Mouse (Mus musculus) forebrain, embryonic 11.5 days (tissue): ENCODE measurements around the gene Cdk2ap2. TPM values are rescaled to one million over a fixed set of nuclear protein-coding genes. Genes with fewer than 3 reads are reported as not detected.

Experiments
- ATAC-seq: fragments of 200-750 bp; cut with Nextera tagmentation; replicated peaks from 2 replicates; pipeline ENCODE4 v1.8.0; 2017; ENCODE audit warnings: moderate TSS enrichment; ENCODE audit not compliant: low FRiP score
- DNase-seq: peaks from one replicate; pipeline ENCODE4 v3.0.0-alpha.2; 2017; ENCODE audit warnings: low spot score
- H3K27ac ChIP-seq: fragments of 300-500 bp; sonication (generic); 2 replicates; pipeline ENCODE4 v1.5.1; 2014; ENCODE audit warnings: low read depth, low read length
- H3K27me3 ChIP-seq: fragments of 300-500 bp; sonication (generic); 2 replicates; pipeline ENCODE4 v1.6.1; 2014; ENCODE audit warnings: mild to moderate bottlenecking, low read length, mixed read lengths; ENCODE audit not compliant: control insufficient read depth, insufficient read depth
- H3K36me3 ChIP-seq: fragments of 300-500 bp; sonication (generic); 2 replicates; pipeline ENCODE4 v1.6.1; 2014; ENCODE audit warnings: mild to moderate bottlenecking, low read length, moderate library complexity, mixed read lengths; ENCODE audit not compliant: control insufficient read depth, insufficient read depth
- H3K4me1 ChIP-seq: fragments of 300-500 bp; sonication (generic); replicated peaks from 2 replicates; pipeline ENCODE4 v1.6.1; 2014; ENCODE audit warnings: low read length, mixed read lengths; ENCODE audit not compliant: control insufficient read depth, insufficient read depth
- H3K4me2 ChIP-seq: fragments of 300-500 bp; sonication (generic); 2 replicates; pipeline ENCODE4 v1.6.1; 2014; ENCODE audit warnings: low read depth, mild to moderate bottlenecking, low read length, moderate library complexity, mixed read lengths; ENCODE audit not compliant: severe bottlenecking
- H3K4me3 ChIP-seq: fragments of 300-500 bp; sonication (generic); 2 replicates; pipeline ENCODE4 v1.5.1; 2014; ENCODE audit warnings: low read depth, low read length
- H3K9ac ChIP-seq: fragments of 300-500 bp; sonication (generic); 2 replicates; pipeline ENCODE4 v1.6.1; 2014; ENCODE audit warnings: low read length
- H3K9me3 ChIP-seq: fragments of 300-500 bp; sonication (generic); 2 replicates; pipeline ENCODE4 v1.6.1; 2016; ENCODE audit warnings: low read length, mixed read lengths; ENCODE audit not compliant: control insufficient read depth
- WGBS: fragments of 180-500 bp; shearing (Covaris S2); extraction: QIAGEN DNeasy Blood & Tissue Kit; methylation state at CpG from one replicate; pipeline ENCODE4 v1.1.7; 2014; 5-methylcytosine and 5-hydroxymethylcytosine counted together
- polyA plus RNA-seq: library from polyadenylated mRNA; unstranded; fragments of >200 nt; fragmentation: Nextera tagmentation; extraction: Ambion mirVana; gene quantifications from 2 replicates; pipeline ENCODE4 v1.2.1, GENCODE M21; 2014

The Cdk2ap2 gene
- polyA plus RNA-seq, 1 experiment from 2014 or later, result 73.6 TPM

DNA sequence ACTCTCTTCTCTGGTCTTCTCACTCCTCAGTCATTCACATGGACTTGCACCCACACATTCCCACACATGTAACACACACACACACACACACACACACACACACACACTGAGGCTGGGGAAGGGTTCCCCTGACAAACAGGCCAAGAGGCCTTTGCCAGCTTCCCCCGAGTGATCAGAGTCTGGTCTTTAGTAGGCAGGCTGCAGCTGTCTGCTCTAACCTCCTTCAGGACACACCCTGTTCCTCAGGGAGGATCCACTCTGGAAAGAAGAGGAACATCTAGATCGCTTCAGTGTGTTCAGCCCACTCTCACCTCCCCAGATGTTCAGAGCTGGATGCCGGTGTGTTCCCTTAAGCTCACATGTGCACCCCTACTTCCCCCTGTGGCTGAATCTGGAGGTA is 2.6 kb upstream of the Cdk2ap2 start:
- Histone ChIP-seq H3K27ac (no peak overlapping the region), H3K9me3 (no peaks in the 10 kb centered on the region), H3K4me3 (no peak overlapping the region), H3K36me3 (no peaks in the 10 kb centered on the region), H3K27me3 (no peaks in the 10 kb centered on the region), H3K4me1 (peaks cover 7% of the 10 kb centered on the region; the same call in 1 of the 2 replicates), H3K4me2 (no peak overlapping the region), H3K9ac (no peak overlapping the region)
- 88% methylated on average over 3 of the region's 3 CpGs for WGBS
- no peak for ATAC-seq
- no peak for DNase-seq

DNA sequence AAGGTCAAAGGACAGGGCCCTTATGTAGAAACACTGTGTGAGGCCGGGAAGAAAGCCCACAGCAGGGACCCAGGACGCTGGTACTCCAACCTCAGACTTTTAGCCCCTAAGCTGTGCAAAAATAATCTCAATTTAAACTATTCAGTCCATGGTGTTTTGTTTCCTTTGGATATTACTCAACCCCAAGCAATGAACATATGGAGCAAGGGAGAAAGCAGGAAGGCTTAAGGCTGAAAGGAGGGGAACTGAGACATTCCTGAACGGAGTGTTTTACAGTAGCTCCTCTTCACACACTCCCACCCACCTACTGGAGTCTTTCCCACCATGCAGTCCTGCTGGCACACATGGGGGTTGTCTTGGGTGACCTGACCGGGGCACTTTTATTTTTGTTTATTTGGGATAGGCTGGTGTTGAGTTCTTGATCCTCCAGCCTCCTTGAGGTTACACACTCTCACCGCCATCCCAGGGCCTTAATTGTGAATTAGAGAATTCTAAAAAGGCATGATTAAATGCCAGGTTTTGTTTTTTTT is 2.1 kb upstream of the Cdk2ap2 start:
- Histone ChIP-seq H3K4me3 (no peak overlapping the region), H3K9me3 (no peaks in the 10 kb centered on the region), H3K36me3 (no peaks in the 10 kb centered on the region), H3K27ac (no peak overlapping the region), H3K27me3 (no peaks in the 10 kb centered on the region), H3K4me2 (no peak overlapping the region), H3K4me1 (peaks cover 8% of the 10 kb centered on the region; the same call in 1 of the 2 replicates), H3K9ac (no peak overlapping the region)
- WGBS, result 84% methylated on average over 5 of the region's 5 CpGs
- no peak for ATAC-seq
- DNase-seq, result no peak

DNA sequence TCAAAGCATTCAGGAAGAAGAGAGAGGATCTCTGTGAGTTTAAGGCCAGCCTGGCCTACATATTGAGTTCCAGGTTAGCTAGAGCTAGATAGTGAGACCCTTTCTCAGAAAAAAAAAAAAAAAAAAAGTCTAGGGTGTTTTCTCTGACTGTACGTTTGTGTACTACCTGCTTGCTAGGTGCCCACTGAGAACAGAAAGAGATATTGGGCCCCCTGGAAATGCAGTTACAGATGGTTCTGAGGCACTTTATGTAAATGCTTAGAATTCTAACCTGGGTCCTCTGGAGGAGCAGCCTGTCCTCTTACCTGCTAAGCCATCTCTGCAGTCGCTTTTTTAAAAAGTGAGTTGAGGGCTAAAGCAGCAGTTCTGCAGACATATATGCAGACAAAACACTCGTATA is 1.2 kb upstream of the Cdk2ap2 start:
- Histone ChIP-seq H3K4me2 (no peak overlapping the region), H3K9me3 (no peaks in the 10 kb centered on the region), H3K27me3 (peaks cover 7% of the 10 kb centered on the region; the same call in 1 of the 2 replicates), H3K9ac (no peak overlapping the region), H3K36me3 (no peaks in the 10 kb centered on the region), H3K27ac (no peak overlapping the region), H3K4me1 (peaks cover 17% of the 10 kb centered on the region), H3K4me3 (no peak overlapping the region)
- DNase-seq, result no peak
- 60% methylated on average over 3 of the region's 3 CpGs for WGBS
- ATAC-seq, result no peak

DNA sequence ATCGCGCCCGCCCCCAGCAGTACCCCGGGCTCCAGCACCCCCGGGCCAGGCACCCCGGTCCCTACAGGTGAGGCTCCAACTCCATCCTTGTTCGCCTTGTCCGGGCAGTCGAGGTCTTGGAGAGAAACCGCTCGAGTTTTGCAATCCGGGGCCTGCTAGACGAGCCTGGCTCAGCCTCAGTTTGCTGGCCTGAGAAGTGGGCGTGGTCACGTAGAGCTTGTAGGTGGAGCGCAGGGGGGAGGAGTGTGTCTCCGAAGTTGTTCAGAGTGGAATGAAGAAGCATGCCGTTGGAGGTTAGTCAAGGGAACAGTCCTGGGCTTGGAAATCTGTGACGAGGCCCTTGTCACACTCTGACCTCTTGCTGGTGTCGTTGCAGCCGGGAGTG is 451 bp downstream of the Cdk2ap2 start:
- peak overlapping the region; percentile 59 for H3K4me2 ChIP-seq
- H3K36me3 ChIP-seq, result no peaks in the 10 kb centered on the region
- H3K27ac ChIP-seq, result peak overlapping the region; percentile 71
- peaks cover 24% of the 10 kb centered on the region for H3K4me1 ChIP-seq
- H3K4me3 ChIP-seq, result peak overlapping the region; percentile 53
- no peak for ATAC-seq
- no peaks in the 10 kb centered on the region for H3K9me3 ChIP-seq
- H3K27me3 ChIP-seq, result peaks cover 9% of the 10 kb centered on the region; the same call in 1 of the 2 replicates
- peak overlapping the region; percentile 61; the same call in 1 of the 2 replicates for H3K9ac ChIP-seq
- no peak for DNase-seq
- under 1% methylated on average over 21 of the region's 21 CpGs for WGBS

GRCm38 (mm10) chr19:4098426-4098825 is 1.4 kb downstream of the Cdk2ap2 start:
- DNase-seq (no peak), ATAC-seq (no peak)
- H3K4me1 ChIP-seq, result peaks cover 24% of the 10 kb centered on the region
- no peak overlapping the region for H3K4me2 ChIP-seq
- 91% methylated on average over 13 of the region's 13 CpGs for WGBS
- peaks cover 9% of the 10 kb centered on the region; the same call in 1 of the 2 replicates for H3K27me3 ChIP-seq
- H3K9ac ChIP-seq, result no peak overlapping the region
- H3K9me3 ChIP-seq, result no peaks in the 10 kb centered on the region
- H3K36me3 ChIP-seq, result no peaks in the 10 kb centered on the region
- H3K4me3 ChIP-seq, result no peak overlapping the region
- no peak overlapping the region for H3K27ac ChIP-seq

- Histone ChIP-seq H3K27me3 (peaks cover 9% of the 10 kb centered on the region; the same call in 1 of the 2 replicates), H3K4me3 (no peak overlapping the region), H3K36me3 (no peaks in the 10 kb centered on the region), H3K9me3 (no peaks in the 10 kb centered on the region), H3K4me2 (peak overlapping the region; percentile 95; the same call in 1 of the 2 replicates), H3K27ac (no peak overlapping the region), H3K9ac (no peak overlapping the region), H3K4me1 (peaks cover 24% of the 10 kb centered on the region)
- DNase-seq (peak; percentile 92), ATAC-seq (no peak)
- 11% methylated on average over 9 of the region's 9 CpGs for WGBS
Observed at GRCm38 (mm10) chr19:4099056-4099455, 2.1 kb downstream of the Cdk2ap2 start.

- WGBS, result under 1% methylated on average over 50 of the region's 53 CpGs
- H3K4me3 ChIP-seq, result peak within 1 kb of the TSS; percentile 45
- no peak within 1 kb of the TSS for H3K27ac ChIP-seq
- peak; percentile 80 for DNase-seq
- peak within 1 kb of the TSS; percentile 95 for H3K4me2 ChIP-seq
- peaks cover 24% of the 10 kb centered on the region for H3K4me1 ChIP-seq
- no peaks in the 10 kb centered on the region for H3K9me3 ChIP-seq
- peaks cover 9% of the 10 kb centered on the region; the same call in 1 of the 2 replicates for H3K27me3 ChIP-seq
- H3K36me3 ChIP-seq, result no peaks in the 10 kb centered on the region
- no peak for ATAC-seq
- peak within 1 kb of the TSS; percentile 64 for H3K9ac ChIP-seq
Observed at GRCm38 (mm10) chr19:4099837-4100717, 3.1 kb downstream of the Cdk2ap2 start, which contains the start of gene Pitpnm1. TSS of gene Pitpnm1 (plus strand) at chr19:4099998.

DNA sequence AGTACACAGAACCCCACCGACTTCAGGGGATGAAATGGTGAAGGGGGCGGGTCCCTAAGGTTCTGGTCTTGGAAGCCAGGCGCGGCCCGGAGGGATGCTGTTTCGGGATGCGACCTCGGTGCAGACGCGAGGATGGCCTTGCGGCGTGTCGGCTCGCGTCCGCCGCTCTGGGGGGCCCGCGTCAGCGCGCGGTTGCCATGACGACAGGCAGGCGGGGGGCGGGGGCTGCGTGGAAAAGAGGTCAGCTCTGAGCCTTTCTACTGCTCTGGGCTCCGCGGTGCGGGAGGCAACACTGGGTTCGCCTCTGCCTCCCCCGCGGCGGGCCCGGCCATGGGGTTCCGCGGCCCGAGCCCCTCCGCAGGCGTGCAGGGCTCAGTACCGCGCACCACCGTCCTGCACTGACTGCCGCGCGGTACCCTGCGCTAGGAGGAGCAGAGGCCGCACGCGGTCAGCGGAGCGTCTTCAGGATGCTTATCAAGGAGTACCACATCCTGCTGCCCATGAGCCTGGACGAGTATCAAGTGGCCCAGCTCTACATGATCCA is 3.8 kb downstream of the Cdk2ap2 start:
- H3K27ac ChIP-seq, result no peak overlapping the region

More for the DNA sequence above, 3.8 kb downstream of the Cdk2ap2 start:
- peak overlapping the region; percentile 64 for H3K9ac ChIP-seq
- under 1% methylated on average over 51 of the region's 52 CpGs for WGBS
- peak overlapping the region; percentile 45 for H3K4me3 ChIP-seq
- peak overlapping the region; percentile 95 for H3K4me2 ChIP-seq
- no peaks in the 10 kb centered on the region for H3K9me3 ChIP-seq
- ATAC-seq, result no peak
- no peaks in the 10 kb centered on the region for H3K36me3 ChIP-seq
- peak; percentile 81 for DNase-seq
- peaks cover 24% of the 10 kb centered on the region for H3K4me1 ChIP-seq
- peaks cover 9% of the 10 kb centered on the region; the same call in 1 of the 2 replicates for H3K27me3 ChIP-seq
